Mouse (Mus musculus): ENCODE data around the gene Foxp1.

- TF ChIP-seq CTCF (IDR thresholded peaks at IDR 0.05) (no peak), EP300 (IDR thresholded peaks at IDR 0.05) (no peak)
Measured at GRCm38 (mm10) chr6:99146400-99146905, 376.1 kb downstream of the Foxp1 start.
